Mouse (Mus musculus): ENCODE measurements around the gene Gas1. TPM values are rescaled to one million over a fixed set of nuclear protein-coding genes. Genes with fewer than 3 reads are reported as not detected.

The Gas1 gene
- polyA plus RNA-seq, 1 experiment from 2014 or later, result 19.1 TPM

GRCm38 (mm10) chr13:60134439-60134799 lies 42.7 kb downstream of the Gas1 start:
- H3K27ac ChIP-seq, result no peak overlapping the region
- H3K27me3 ChIP-seq, result peaks cover 18% of the 10 kb centered on the region
- ATAC-seq (ENCODE audit: low FRiP score), result no peak
- no peak overlapping the region for H3K9ac ChIP-seq
- H3K9me3 ChIP-seq, result no peaks in the 10 kb centered on the region
- no peaks in the 10 kb centered on the region for H3K36me3 ChIP-seq
- H3K4me3 ChIP-seq, result no peak overlapping the region
- WGBS, result 92% methylated on average over 5 of the region's 5 CpGs
- H3K4me2 ChIP-seq, result no peak overlapping the region
- peaks cover 8% of the 10 kb centered on the region for H3K4me1 ChIP-seq (replicated peaks)

DNA sequence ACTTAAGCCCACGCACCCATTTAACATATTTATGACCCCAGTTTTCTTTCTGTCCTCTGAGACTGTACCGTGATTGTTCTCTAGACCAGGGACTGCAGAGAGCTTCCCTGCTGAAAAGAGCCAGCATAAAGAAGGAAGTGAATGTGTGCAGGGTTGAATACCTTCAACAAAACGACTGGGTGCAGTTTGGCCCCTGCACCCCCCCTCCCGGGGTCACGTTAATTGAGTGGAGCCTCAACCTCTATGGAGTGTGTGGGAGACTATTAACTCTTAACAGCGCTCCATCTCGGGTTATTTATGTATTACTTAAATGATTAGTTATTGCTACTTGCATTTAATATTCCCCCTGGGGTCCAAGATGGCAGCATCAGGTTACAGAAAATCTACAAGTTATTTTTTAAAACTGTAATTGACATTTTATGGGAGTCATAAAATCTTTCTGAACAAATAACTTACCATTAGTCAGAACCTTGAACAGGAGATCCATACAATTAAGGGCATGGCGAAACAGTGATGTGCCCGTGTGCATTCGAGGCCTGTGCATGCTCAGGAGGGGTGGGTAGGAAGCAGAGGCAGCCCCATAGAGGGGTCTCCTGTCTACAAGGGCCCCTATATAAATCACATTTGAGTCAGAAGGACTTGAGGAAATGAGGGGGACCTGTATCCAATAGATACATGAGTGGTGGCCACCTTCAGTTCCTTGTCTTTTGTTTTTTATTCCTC lies 43.3 kb downstream of the Gas1 start:
- Histone ChIP-seq H3K4me3 (no peak overlapping the region), H3K27me3 (peaks cover 17% of the 10 kb centered on the region), H3K9me3 (no peaks in the 10 kb centered on the region), H3K9ac (no peak overlapping the region), H3K27ac (no peak overlapping the region), H3K36me3 (no peaks in the 10 kb centered on the region), H3K4me1 (replicated peaks) (peaks cover 10% of the 10 kb centered on the region), H3K4me2 (no peak overlapping the region)
- peak; percentile 24; the same call in 1 of the 2 replicates for ATAC-seq (ENCODE audit: low FRiP score)
- WGBS, result 27% methylated on average over 10 of the region's 10 CpGs

DNA sequence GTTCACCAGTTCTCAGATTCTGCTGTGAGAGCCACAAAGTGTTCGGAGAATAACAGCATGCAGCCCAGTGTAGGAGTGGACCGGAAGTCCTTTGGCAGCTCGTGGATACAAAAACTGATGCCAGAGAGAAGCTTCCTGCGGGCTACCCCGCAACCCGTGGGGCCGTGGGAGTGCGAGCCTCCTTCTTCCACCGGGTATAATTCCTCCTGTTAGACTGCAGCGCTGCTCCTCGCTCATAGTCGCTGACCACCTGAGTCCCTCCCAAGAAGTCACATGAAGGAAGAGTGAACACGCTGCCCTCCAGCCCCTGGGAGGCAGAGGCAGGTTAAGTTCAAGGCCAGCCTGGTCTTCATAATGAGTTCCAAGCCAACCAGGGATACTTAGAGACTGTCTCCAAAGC lies 45.4 kb downstream of the Gas1 start:
- H3K36me3 ChIP-seq, result no peaks in the 10 kb centered on the region
- 61% methylated on average over 13 of the region's 13 CpGs for WGBS
- no peak overlapping the region for H3K27ac ChIP-seq
- no peak overlapping the region for H3K4me3 ChIP-seq
- H3K27me3 ChIP-seq, result peaks cover 18% of the 10 kb centered on the region; the same call in 1 of the 2 replicates
- H3K9me3 ChIP-seq, result no peaks in the 10 kb centered on the region
- H3K9ac ChIP-seq, result no peak overlapping the region
- peaks cover 17% of the 10 kb centered on the region for H3K4me1 ChIP-seq (replicated peaks)
- no peak overlapping the region for H3K4me2 ChIP-seq
- ATAC-seq (ENCODE audit: low FRiP score), result no peak

- WGBS, result 66% methylated on average over 9 of the region's 9 CpGs
Measured at GRCm38 (mm10) chr13:60129541-60129940, 47.6 kb downstream of the Gas1 start.

DNA sequence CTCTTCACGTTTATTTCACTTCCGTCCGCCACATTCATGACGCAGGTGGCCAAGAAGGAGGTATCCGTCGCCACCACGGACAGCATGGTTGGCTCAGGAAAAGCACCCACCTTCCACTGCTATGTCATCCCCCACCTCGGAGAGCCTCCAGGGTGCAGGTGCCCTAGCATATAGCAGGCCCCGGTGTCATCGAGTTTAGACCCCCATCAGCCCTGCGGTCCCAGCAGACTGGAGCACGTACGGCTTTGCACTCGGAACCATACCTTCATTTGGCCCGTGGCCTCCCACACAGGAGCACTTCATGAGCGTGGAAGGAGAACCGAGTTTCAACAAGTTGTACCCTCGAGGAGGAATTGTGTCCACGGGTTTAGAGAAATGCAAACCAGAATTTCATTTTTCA lies 50.8 kb downstream of the Gas1 start:
- peak; percentile 55; the same call in 1 of the 2 replicates for ATAC-seq (ENCODE audit: low FRiP score)
- H3K27me3 ChIP-seq, result 0 out of 2 replicates have a peak, but pooled peaks cover 12% of the 10 kb centered on the region

More at GRCm38 (mm10) chr13:60129541-60129940, 47.6 kb downstream of the Gas1 start:
- ATAC-seq (ENCODE audit: low FRiP score), result no peak
- peaks cover 34% of the 10 kb centered on the region for H3K4me1 ChIP-seq (replicated peaks)
- H3K27ac ChIP-seq, result no peak overlapping the region
- H3K27me3 ChIP-seq, result 0 out of 2 replicates have a peak, but pooled peaks cover 13% of the 10 kb centered on the region
- H3K9me3 ChIP-seq, result no peaks in the 10 kb centered on the region
- no peak overlapping the region for H3K4me2 ChIP-seq
- no peak overlapping the region for H3K9ac ChIP-seq
- H3K36me3 ChIP-seq, result no peaks in the 10 kb centered on the region
- no peak overlapping the region for H3K4me3 ChIP-seq

GRCm38 (mm10) chr13:60125501-60126305 lies 51.5 kb downstream of the Gas1 start:
- H3K27ac ChIP-seq, result peak overlapping the region; percentile 15; the same call in 1 of the 2 replicates
- H3K9me3 ChIP-seq, result no peaks in the 10 kb centered on the region
- no peaks in the 10 kb centered on the region for H3K36me3 ChIP-seq
- 0 out of 2 replicates have a peak overlapping the region, but pooled peaks have one; percentile 13 for H3K4me3 ChIP-seq
- 11% methylated on average over 13 of the region's 13 CpGs for WGBS
- peaks cover 46% of the 10 kb centered on the region for H3K4me1 ChIP-seq (replicated peaks)
- ATAC-seq (ENCODE audit: low FRiP score), result no peak
- no peak overlapping the region; the same call in 1 of the 2 replicates for H3K9ac ChIP-seq
- 0 out of 2 replicates have a peak, but pooled peaks cover 13% of the 10 kb centered on the region for H3K27me3 ChIP-seq
- H3K4me2 ChIP-seq, result peak overlapping the region; percentile 45

More for the DNA sequence above, 50.8 kb downstream of the Gas1 start:
- Histone ChIP-seq H3K4me3 (0 out of 2 replicates have a peak overlapping the region, but pooled peaks have one; percentile 13), H3K9ac (peak overlapping the region; percentile 43; the same call in 1 of the 2 replicates), H3K4me1 (replicated peaks) (peaks cover 46% of the 10 kb centered on the region), H3K36me3 (no peaks in the 10 kb centered on the region), H3K4me2 (peak overlapping the region; percentile 45), H3K9me3 (no peaks in the 10 kb centered on the region), H3K27ac (no peak overlapping the region)
- 35% methylated on average over 19 of the region's 19 CpGs for WGBS

- H3K4me1 ChIP-seq (replicated peaks), result peaks cover 46% of the 10 kb centered on the region
- H3K9me3 ChIP-seq, result no peaks in the 10 kb centered on the region
Measured at GRCm38 (mm10) chr13:60125020-60125419, 52.1 kb downstream of the Gas1 start.

DNA sequence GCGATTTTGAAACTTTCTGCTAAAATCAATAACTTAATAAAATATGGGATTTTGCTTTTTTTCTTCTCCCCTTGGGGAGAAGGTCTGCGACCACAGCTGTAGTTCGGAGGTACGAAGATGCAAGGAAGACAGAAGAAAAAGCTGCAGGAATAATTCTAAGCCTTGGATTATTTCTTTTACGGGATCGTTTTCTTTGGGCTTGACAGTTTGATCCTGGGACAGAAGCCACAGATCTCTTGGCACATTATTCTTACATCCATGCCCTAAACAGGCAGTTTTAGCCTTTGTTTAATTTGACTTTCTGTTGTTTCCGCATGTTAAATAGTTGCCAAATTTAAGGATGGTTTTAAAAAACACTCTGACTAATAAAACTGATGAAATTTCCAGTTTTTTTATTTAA lies 52.7 kb downstream of the Gas1 start:
- H3K27me3 ChIP-seq, result 0 out of 2 replicates have a peak, but pooled peaks cover 17% of the 10 kb centered on the region
- H3K4me1 ChIP-seq (replicated peaks), result peaks cover 46% of the 10 kb centered on the region
- no peaks in the 10 kb centered on the region for H3K9me3 ChIP-seq
- H3K36me3 ChIP-seq, result no peaks in the 10 kb centered on the region
- H3K4me2 ChIP-seq, result no peak overlapping the region
- no peak overlapping the region for H3K4me3 ChIP-seq
- no peak for ATAC-seq (ENCODE audit: low FRiP score)
- no peak overlapping the region for H3K9ac ChIP-seq
- no peak overlapping the region for H3K27ac ChIP-seq
- 52% methylated on average over 7 of the region's 7 CpGs for WGBS

More at GRCm38 (mm10) chr13:60125020-60125419, 52.1 kb downstream of the Gas1 start:
- Histone ChIP-seq H3K4me2 (no peak overlapping the region; the same call in 1 of the 2 replicates), H3K4me3 (no peak overlapping the region), H3K27me3 (0 out of 2 replicates have a peak, but pooled peaks cover 17% of the 10 kb centered on the region), H3K36me3 (no peaks in the 10 kb centered on the region), H3K27ac (no peak overlapping the region), H3K9ac (no peak overlapping the region)
- no peak for ATAC-seq (ENCODE audit: low FRiP score)
- WGBS, result 16% methylated on average over 3 of the region's 3 CpGs

Measured in hindbrain, embryonic 13.5 days (tissue).